Mouse (Mus musculus) kidney, embryonic 14.5 days (tissue): ENCODE data around the gene Flt4. TPM values are rescaled to one million over a fixed set of nuclear protein-coding genes. Genes with fewer than 3 reads are reported as not detected.

Experiments
- ATAC-seq: fragments of 200-750 bp; cut with Nextera tagmentation; 2 replicates; pipeline ENCODE4 v1.8.0; 2017; ENCODE audit warnings: moderate number of reproducible peaks, mild to moderate bottlenecking, moderate TSS enrichment, moderate library complexity; ENCODE audit not compliant: low FRiP score, low TSS enrichment
- H3K27ac ChIP-seq: fragments of 300-500 bp; sonication (generic); 2 replicates; pipeline ENCODE4 v1.5.1; 2014; ENCODE audit warnings: low read depth, mild to moderate bottlenecking, low read length, moderate library complexity, mixed read lengths
- H3K27me3 ChIP-seq: fragments of 300-500 bp; sonication (generic); 2 replicates; pipeline ENCODE4 v1.6.1; 2014; ENCODE audit warnings: mild to moderate bottlenecking, low read length; ENCODE audit not compliant: control insufficient read depth, insufficient read depth
- H3K36me3 ChIP-seq: fragments of 300-500 bp; sonication (generic); 2 replicates; pipeline ENCODE4 v1.6.1; 2014; ENCODE audit warnings: low read length, mixed read lengths; ENCODE audit not compliant: control insufficient read depth, insufficient read depth
- H3K4me1 ChIP-seq: fragments of 300-500 bp; sonication (generic); 2 replicates; pipeline ENCODE4 v1.6.1; 2014; ENCODE audit warnings: low read length, mixed read lengths; ENCODE audit not compliant: control insufficient read depth, insufficient read depth
- H3K4me2 ChIP-seq: fragments of 300-500 bp; sonication (generic); replicated peaks from 2 replicates; pipeline ENCODE4 v1.6.1; 2014; ENCODE audit warnings: low read depth, mild to moderate bottlenecking, low read length
- H3K4me3 ChIP-seq: fragments of 300-500 bp; sonication (generic); 2 replicates; pipeline ENCODE4 v1.5.1; 2014; ENCODE audit warnings: mild to moderate bottlenecking, low read length
- H3K9ac ChIP-seq: fragments of 300-500 bp; sonication (generic); 2 replicates; pipeline ENCODE4 v1.6.1; 2014; ENCODE audit warnings: low read depth, mild to moderate bottlenecking, low read length, moderate library complexity
- H3K9me3 ChIP-seq: fragments of 300-500 bp; sonication (generic); 2 replicates; pipeline ENCODE4 v1.6.1; 2016; ENCODE audit warnings: low read length; ENCODE audit not compliant: control insufficient read depth
- WGBS: fragments of 180-500 bp; shearing (Covaris S2); extraction: QIAGEN DNeasy Blood & Tissue Kit; methylation state at CpG from one replicate; pipeline ENCODE4 v1.1.7; 2014; 5-methylcytosine and 5-hydroxymethylcytosine counted together
- polyA plus RNA-seq: library from polyadenylated mRNA; unstranded; fragments of >200 nt; fragmentation: Nextera tagmentation; extraction: Ambion mirVana; gene quantifications from 2 replicates; pipeline ENCODE4 v1.2.1, GENCODE M21; 2014

Flt4 gene
- polyA plus RNA-seq, 1 experiment from 2014 or later: 10.6 TPM

DNA sequence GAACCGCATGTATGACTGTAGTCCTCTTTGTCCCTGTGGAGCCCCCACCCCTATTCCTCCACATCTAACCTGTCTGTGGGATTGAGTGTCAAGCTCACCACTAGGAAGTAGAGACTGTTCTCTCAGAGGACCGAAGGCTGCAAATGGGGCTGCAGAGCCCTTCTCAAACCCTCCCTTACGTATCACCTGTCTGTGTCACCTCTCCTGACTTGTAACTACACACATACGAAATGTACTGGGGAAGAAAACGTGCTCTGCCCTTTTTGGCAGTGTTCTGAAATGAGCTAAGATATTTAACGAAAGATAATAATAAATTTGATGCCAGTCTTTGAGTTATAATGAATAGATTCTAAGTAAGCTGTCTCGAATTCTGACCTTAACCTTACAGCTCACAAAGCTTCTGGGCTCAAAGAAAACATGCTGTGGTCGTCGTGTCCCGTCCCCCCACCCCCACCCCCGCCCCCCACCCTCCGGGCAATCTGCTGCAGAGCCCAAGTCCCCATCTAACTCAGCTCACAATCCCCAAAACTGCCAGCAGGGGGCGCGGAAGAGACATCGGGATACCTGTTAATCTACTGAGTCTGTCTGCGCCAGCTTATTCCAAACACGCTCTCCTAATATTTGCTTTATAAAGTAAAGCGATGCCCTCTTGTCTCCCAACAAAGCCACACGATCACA is 43.5 kb downstream of the Flt4 start:
- ATAC-seq: peak; percentile 71
- peak overlapping the region; percentile 27; the same call in 1 of the 2 replicates for H3K4me2 ChIP-seq
- H3K9ac ChIP-seq: no peak overlapping the region; the same call in 1 of the 2 replicates
- H3K4me1 ChIP-seq: peaks cover 10% of the 10 kb centered on the region
- H3K4me3 ChIP-seq: no peak overlapping the region
- H3K27me3 ChIP-seq: no peaks in the 10 kb centered on the region
- no peaks in the 10 kb centered on the region for H3K36me3 ChIP-seq
- no peaks in the 10 kb centered on the region; the same call in 1 of the 2 replicates for H3K9me3 ChIP-seq
- 24% methylated on average over 19 of the region's 19 CpGs for WGBS
- no peak overlapping the region for H3K27ac ChIP-seq

DNA sequence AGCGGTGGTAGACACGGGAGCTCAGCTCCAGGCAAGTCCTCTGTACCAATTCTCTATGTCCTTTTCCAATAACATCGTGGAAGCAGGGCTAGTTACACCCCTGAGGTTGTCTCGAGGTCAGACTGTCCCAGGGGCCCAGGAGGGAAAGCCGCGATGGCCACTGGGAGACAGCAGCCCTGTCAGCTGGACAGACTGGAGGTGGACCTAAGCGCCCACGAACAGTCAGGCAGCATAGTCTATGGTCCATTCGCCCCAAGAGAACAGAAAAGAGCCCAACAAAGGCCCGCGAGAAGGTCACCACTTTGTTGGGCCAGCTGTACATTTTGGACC is 44.0 kb downstream of the Flt4 start:
- Histone ChIP-seq H3K9me3 (no peaks in the 10 kb centered on the region; the same call in 1 of the 2 replicates), H3K4me2 (peak overlapping the region; percentile 27; the same call in 1 of the 2 replicates), H3K4me3 (no peak overlapping the region), H3K4me1 (peaks cover 10% of the 10 kb centered on the region), H3K27me3 (no peaks in the 10 kb centered on the region), H3K36me3 (no peaks in the 10 kb centered on the region), H3K9ac (no peak overlapping the region; the same call in 1 of the 2 replicates), H3K27ac (no peak overlapping the region)
- ATAC-seq: peak; percentile 51; the same call in 1 of the 2 replicates
- WGBS: 36% methylated on average over 11 of the region's 11 CpGs

DNA sequence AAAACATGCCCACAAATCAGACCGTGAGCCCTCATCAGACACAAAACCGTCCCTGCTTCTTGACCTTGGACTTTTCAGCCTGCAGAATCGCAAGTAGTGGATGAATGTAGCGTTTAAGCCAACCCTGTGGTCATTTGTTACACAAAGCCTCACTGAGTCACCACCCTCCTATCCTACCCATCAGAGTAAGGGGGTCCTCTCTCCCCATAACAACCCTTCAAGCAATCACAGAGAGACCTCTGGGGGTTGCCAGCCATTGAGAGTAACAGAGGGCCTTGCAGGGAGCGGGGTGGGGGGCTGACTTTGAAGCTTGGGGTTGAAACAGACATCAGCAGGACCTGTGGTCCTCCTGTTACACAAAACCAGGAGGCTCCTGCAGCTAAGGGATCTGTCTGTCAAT is 45.6 kb downstream of the Flt4 start:
- Histone ChIP-seq H3K27ac (no peak overlapping the region), H3K36me3 (no peaks in the 10 kb centered on the region), H3K4me2 (no peak overlapping the region), H3K9ac (no peak overlapping the region), H3K9me3 (no peaks in the 10 kb centered on the region; the same call in 1 of the 2 replicates), H3K4me3 (no peak overlapping the region), H3K27me3 (no peaks in the 10 kb centered on the region), H3K4me1 (peaks cover 10% of the 10 kb centered on the region)
- 85% methylated on average over 5 of the region's 5 CpGs for WGBS
- ATAC-seq: no peak

DNA sequence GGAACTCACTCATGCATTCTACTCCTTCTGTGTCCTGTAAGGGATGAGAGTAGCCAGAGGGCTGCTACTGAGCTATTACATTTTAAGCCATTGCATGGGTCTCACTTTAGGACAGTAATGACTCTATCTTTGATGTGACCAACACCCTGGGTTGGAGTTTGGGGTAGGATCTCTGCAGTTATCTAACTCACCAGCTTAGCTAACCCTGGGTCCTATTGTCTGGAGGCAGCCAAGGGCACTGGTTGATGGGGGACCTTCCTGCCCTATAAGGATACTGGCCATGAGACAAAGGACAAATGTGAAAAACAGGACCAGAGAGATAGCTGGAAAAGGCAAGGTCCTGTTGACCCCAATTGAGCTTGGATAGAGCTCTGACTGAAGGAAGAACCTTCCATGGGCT is 46.4 kb downstream of the Flt4 start:
- Histone ChIP-seq H3K9me3 (no peaks in the 10 kb centered on the region; the same call in 1 of the 2 replicates), H3K36me3 (no peaks in the 10 kb centered on the region), H3K4me1 (peaks cover 8% of the 10 kb centered on the region), H3K27ac (no peak overlapping the region), H3K27me3 (no peaks in the 10 kb centered on the region), H3K9ac (no peak overlapping the region), H3K4me3 (no peak overlapping the region), H3K4me2 (no peak overlapping the region)
- ATAC-seq: no peak

DNA sequence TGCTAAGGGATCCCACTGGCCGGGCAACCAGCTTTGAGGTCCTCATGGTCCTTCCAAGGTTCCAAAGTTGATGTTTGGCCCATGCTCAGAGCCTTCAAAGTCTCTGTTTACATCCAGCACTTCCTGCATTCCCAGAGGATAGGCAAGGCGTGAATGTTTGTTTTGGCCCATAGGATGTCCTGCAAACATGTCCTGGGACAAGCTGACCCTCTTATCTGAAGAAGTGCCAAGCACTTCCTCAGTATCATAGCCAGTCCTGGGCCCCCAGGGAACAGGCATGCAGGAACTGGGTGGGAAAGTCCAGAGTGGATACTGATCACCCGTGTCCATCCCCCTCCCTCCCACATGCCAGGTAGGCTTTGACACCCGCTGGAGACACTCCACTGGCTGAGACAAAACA is 49.0 kb downstream of the Flt4 start:
- Histone ChIP-seq H3K4me1 (peaks cover 2% of the 10 kb centered on the region), H3K27ac (no peak overlapping the region), H3K27me3 (no peaks in the 10 kb centered on the region), H3K9me3 (no peaks in the 10 kb centered on the region; the same call in 1 of the 2 replicates), H3K4me2 (no peak overlapping the region), H3K36me3 (no peaks in the 10 kb centered on the region), H3K4me3 (no peak overlapping the region), H3K9ac (no peak overlapping the region)
- no peak for ATAC-seq
- WGBS: 79% methylated on average over 4 of the region's 4 CpGs

DNA sequence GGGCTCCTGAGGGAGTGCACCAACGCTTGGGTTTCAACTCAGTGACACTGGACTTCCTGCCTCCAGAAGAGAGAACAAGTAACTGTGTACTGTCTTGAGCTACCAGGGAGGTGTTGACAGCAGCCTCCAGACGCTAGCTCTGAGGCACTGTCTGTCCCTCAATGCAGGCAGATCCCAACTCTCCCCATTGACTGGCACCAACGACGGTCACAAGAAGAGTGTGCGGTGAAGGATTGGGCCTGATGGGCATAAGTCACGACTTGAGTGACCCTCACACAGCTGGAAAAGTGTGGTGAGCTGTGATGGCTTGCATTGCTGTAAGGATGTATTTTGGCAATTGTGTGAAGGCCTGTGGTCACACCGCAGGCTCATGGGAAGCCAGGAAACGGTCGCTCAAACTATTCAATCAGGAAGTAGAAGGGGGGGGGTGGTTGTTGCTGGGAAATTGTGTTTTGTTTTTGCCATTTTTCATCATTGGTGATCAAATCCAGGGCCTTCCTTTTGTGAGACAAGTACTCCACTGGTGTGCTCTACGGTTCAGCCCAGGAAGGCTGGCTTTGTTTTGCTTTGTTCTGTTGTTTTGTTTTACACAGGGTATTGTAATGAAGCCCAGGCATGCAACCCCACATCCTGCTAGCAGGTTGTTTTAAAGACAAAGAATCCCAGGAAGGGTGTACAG is 49.9 kb downstream of the Flt4 start:
- Histone ChIP-seq H3K4me1 (no peaks in the 10 kb centered on the region), H3K9me3 (no peaks in the 10 kb centered on the region; the same call in 1 of the 2 replicates), H3K27me3 (no peaks in the 10 kb centered on the region), H3K36me3 (no peaks in the 10 kb centered on the region), H3K9ac (no peak overlapping the region), H3K4me2 (no peak overlapping the region), H3K4me3 (no peak overlapping the region), H3K27ac (no peak overlapping the region)
- 66% methylated on average over 10 of the region's 10 CpGs for WGBS
- no peak for ATAC-seq

DNA sequence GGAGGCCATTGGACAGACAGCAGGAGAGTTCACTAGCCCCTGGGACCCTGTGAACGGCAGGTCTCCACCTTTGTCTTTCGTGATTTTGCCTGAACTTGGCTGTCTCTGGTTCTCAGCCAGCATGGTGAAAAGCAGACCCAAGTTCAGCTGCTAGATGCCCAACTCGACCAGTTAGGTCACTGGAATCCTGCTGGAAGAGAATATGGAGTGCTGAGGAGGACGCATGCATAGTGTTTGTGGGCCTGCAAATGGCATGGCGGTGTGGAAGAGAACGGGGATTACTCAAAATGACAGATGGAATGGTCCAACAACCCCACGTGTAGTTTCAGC is 50.4 kb downstream of the Flt4 start:
- Histone ChIP-seq H3K27ac (no peak overlapping the region), H3K36me3 (no peaks in the 10 kb centered on the region), H3K9ac (no peak overlapping the region), H3K4me3 (no peak overlapping the region), H3K27me3 (no peaks in the 10 kb centered on the region), H3K4me1 (no peaks in the 10 kb centered on the region), H3K9me3 (no peaks in the 10 kb centered on the region; the same call in 1 of the 2 replicates), H3K4me2 (no peak overlapping the region)
- WGBS: 72% methylated on average over 7 of the region's 7 CpGs
- no peak for ATAC-seq

DNA sequence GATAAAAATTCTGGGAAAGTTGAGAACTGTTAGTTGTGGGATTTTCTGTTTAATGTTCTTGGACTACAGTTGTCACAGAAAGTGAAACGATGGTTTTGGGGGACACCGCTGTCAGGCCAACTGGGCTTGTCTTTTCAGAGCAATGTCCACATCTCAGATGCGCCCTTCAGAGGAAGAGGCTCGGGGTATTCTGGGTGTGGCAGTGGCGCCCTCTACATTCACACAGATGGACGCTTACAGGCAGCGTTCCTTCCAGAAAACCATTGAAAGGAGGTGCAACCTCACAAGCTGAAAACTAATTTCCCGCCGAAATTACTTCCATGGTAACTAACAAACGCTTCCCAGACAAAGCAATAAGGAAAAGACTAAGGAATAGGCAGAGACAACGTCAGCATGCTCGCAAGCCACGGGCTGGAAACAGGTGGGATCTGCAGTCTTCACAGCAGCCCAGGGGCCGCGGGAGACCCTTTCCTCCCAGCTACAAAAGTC is 53.3 kb downstream of the Flt4 start:
- Histone ChIP-seq H3K9ac (no peak overlapping the region), H3K4me1 (peaks cover 6% of the 10 kb centered on the region; the same call in 1 of the 2 replicates), H3K27ac (no peak overlapping the region), H3K4me2 (no peak overlapping the region), H3K4me3 (no peak overlapping the region), H3K27me3 (no peaks in the 10 kb centered on the region), H3K36me3 (no peaks in the 10 kb centered on the region), H3K9me3 (no peaks in the 10 kb centered on the region)
- no peak for ATAC-seq
- WGBS: 58% methylated on average over 15 of the region's 15 CpGs

DNA sequence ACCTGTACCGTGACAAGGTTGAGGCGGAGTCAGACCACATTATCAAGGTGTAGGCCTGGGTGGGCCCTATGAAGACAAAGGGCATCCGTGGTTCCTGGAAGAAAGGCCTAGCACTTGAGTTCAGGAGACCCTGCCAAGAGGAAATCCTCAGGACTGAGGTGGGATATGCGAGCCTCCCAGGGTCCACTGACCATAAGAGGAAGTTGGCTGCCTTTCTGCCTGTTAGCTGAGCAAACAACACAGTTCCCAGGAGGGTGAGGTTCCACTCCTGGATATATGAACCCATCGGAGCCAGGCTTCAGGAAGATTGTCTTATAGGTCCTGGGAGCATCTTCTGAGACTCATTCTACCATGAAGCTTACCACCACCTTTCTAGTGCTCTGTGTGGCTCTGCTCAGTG is 54.2 kb downstream of the Flt4 start, which contains the start of gene Scgb3a1:
TSS of gene Scgb3a1 (plus strand) at position 301 of the 400 bp plus-strand sequence.
- ATAC-seq: no peak
- Histone ChIP-seq H3K27me3 (no peaks in the 10 kb centered on the region), H3K9ac (no peak within 1 kb of the TSS), H3K4me3 (no peak within 1 kb of the TSS), H3K27ac (no peak within 1 kb of the TSS), H3K4me1 (peaks cover 6% of the 10 kb centered on the region; the same call in 1 of the 2 replicates), H3K36me3 (0 out of 2 replicates have a peak, but pooled peaks cover under 1% of the 10 kb centered on the region), H3K9me3 (no peaks in the 10 kb centered on the region), H3K4me2 (no peak within 1 kb of the TSS)
- 84% methylated on average over 5 of the region's 5 CpGs for WGBS
